Mouse (Mus musculus): ENCODE data around the gene Eif2d.

DNA sequence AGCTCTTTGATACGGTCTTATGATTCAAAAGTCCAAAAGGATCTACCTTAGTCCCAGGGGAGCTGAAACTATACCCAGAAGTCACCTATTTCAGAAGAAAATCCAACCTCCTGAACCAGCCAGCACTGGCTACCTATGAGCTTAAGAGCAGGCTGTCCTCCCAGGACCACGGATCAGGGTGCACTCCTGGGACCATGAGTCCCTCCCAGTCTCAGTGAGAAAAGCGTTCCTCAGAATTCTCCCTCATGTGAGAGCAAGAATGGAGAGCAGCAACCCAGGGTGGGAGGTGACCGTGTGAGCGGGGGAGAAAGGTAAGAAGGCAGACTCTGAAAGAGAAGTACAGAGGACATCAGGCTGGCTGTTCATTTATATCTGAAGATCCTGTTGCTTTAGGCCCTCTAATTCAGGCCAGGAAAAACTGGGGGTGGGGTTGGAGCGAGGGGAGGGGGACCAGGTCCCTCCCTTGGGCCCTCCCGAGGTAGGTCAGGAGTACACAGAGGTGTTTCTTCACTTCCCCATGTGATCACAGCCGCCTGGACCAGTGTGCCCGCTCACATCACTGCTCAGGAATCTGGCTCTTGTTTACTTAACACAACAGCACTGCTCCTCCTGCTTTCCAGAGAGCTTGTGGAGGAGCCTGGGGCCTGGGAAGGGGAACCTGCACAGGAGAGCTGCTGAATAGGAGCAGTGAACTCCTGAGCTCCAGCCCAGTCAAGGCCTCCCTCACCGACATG, 45.2 kb upstream of the Eif2d start:
- TF ChIP-seq CEBPB (IDR thresholded peaks at IDR 0.05; ENCODE audit: insufficient read depth, poor library complexity, severe bottlenecking) (no peak), POLR2A (IDR thresholded peaks at IDR 0.05; ENCODE audit: insufficient read length, low read depth) (no peak), POLR2AphosphoS2 (IDR thresholded peaks at IDR 0.05; ENCODE audit: insufficient read length, low read depth) (no peak), USF1 (IDR thresholded peaks at IDR 0.05; ENCODE audit: low read depth) (no peak), E2F4 (IDR thresholded peaks at IDR 0.05; ENCODE audit: insufficient read depth) (no peak), MYOD1 (IDR thresholded peaks at IDR 0.05; ENCODE audit: control insufficient read depth in 1 of 3, insufficient read length in 2 of 3, low read depth in 2 of 3) (no peak)

Measured in myocyte (in vitro differentiated cells).